Mouse (Mus musculus): ENCODE measurements around the gene Hfm1. TPM values are rescaled to one million over a fixed set of nuclear protein-coding genes. Genes with fewer than 3 reads are reported as not detected.

Hfm1 gene
- polyA plus RNA-seq, 1 experiment: 0.16 TPM

- Histone ChIP-seq H3K27me3 (replicated peaks) (peaks cover 21% of the 10 kb centered on the region), H3K4me3 (replicated peaks) (no peak overlapping the region), H3K36me3 (replicated peaks; ENCODE audit: low read length) (no peaks in the 10 kb centered on the region), H3K9me3 (peaks cover 6% of the 10 kb centered on the region), H3K4me1 (no peaks in the 10 kb centered on the region)
- TF ChIP-seq GATA1 (IDR thresholded peaks at IDR 0.05; ENCODE audit: borderline replicate concordance, low read length): no peak
- TF ChIP-seq FLI1 (IDR thresholded peaks at IDR 0.05; ENCODE audit: low read length): no peak
These were observed 135.5 kb downstream of the Hfm1 start for GRCm38 (mm10) chr5:106790496-106791240.

Other genes with a start within 250 kb of the Hfm1 start
- 14.7 and 17.4 TPM in 2 replicates for gene Zfp644, start 229.0 kb downstream of the Hfm1 start, polyA plus RNA-seq (2012; ENCODE audit: insufficient read depth, low replicate concordance)
- 0.92 TPM in 1 of 2 replicates, not detected in the other for gene Cdc7, start 38.0 kb upstream of the Hfm1 start, polyA plus RNA-seq (2012; ENCODE audit: insufficient read depth, low replicate concordance)

Measured in megakaryocyte, embryonic 14.5 days (primary cell).